Mouse (Mus musculus) lung, postnatal 14 days (tissue): ENCODE measurements around the gene Ckap4.
"Not testable (repeated sequence)": the region's sequence is repeated elsewhere in the genome, so short reads cannot be mapped to it uniquely, and the experiment has no call there.

Source experiments
- DNase-seq: peaks from one replicate; pipeline ENCODE4 v3.0.0; 2021

The Ckap4 gene

DNA sequence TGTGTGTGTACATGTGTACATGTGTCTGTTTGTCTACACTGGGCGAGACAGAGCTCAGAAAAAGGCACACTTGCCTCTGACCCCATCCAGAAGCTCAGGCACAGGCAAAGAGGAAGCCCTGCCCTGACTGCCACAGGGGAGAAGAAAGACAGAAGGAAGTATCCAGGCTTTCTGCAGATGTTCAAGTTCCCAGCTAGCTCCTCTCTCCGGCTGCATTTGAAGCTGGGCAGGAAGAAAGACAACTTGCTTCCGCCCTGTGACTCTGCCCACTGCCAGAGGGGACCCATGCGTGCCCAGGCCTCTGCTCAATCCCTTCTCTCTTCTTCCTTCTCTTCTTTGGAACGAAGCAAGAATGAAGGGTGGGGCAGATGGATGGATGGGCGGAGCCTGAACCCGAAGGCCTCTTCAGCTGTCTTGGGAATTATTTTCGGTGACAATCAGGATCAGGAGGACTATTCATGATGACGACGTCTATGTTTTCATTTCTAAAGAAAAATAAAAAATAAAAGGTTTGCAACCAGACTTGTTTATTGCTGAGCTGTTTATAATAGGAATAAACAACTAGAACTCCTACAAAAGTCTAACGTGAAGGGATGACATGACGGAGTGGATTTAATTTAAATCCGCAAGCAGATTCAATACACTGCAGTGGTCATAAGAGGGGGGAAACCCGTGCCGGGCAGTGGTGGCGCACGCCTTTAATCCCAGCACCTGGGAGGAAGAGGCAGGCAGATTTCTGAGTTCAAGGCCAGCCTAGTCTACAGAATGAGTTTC lies 15.5 kb upstream of the Ckap4 start:
- no peak for DNase-seq

- no peak for DNase-seq
Observed at GRCm38 (mm10) chr10:84544841-84545610, 11.2 kb upstream of the Ckap4 start.

DNA sequence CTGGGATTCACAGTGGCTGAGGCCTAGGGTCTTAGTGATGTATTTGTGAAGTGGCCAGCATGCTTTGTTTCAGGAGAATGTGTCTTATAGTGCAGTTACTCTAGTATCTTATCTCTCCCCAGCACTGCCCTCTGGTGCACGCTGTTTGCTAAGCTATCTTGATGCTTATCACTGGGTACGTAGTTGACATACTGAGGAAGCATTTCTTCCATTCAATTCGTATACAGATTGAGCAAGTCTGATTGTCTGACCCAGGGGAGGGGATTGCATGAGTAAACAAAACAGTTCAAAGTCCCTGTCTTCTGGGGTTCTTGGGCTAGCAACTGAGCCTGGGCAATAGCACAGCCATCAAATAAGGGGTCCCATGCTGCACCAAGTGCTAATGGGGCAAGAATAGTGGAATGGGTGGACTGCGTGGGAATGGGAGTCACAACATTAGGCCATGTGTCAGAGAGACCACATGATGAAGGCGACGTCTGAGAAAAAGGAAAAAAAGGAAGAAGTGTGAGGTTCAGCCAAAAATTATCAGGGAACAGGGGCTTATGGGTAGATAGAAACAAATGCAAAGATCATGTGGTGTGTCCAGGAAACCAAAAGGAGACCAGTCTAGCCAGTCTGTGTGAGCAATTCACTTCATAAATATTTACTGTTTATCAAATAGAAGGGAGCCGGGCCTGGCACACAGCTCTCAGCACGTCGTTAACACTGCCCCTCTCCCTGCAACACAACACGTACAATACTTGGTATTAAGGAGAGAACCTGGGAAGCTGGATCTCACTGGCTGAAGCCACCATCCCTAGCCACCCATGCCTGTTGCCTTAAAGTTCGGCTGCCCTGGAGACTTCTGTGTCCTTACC lies 9.2 kb upstream of the Ckap4 start:
- DNase-seq = peak; percentile 29

DNA sequence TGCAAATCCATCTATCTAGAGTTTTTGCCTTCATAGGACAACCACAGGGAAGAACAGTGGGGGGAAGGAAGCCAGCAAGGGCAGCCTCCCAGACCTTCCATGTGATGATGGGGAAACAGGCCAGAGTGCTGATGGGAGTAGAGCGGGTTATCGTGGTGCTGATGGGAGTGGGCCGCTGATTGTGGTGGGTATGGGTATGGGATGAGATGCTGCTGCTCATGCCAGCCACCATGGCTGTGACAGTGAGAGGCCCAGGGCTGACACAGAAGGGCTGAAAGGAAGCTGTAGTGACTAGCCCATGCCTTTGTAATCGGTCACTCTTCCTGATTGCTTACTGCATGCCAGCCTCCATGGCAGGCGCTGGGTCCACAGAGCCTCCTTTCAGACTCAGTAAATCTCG lies 5.8 kb upstream of the Ckap4 start:
- DNase-seq = no peak

DNA sequence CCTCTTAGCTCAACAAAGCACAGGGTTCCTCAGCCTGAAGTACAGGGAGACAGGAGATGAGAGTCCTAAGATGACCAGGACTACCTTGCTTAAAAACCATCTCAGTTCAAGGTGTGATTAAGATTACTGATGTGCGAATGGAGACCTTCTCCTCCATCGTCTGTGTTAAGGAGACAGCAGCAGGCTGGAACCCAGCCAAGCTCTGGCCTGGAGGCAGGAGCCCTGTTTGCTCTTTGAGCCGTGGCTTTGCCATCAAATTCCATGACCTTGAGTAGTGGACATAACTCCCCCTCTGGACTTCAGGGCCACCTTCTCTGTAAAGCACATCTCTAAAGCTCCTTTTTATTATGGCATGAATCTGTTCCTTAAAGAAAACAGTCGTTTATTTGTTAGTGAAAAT lies 2.0 kb upstream of the Ckap4 start:
- DNase-seq = no peak

- DNase-seq = no peak
Observed at GRCm38 (mm10) chr10:84535458-84535857, 1.6 kb upstream of the Ckap4 start.

DNA sequence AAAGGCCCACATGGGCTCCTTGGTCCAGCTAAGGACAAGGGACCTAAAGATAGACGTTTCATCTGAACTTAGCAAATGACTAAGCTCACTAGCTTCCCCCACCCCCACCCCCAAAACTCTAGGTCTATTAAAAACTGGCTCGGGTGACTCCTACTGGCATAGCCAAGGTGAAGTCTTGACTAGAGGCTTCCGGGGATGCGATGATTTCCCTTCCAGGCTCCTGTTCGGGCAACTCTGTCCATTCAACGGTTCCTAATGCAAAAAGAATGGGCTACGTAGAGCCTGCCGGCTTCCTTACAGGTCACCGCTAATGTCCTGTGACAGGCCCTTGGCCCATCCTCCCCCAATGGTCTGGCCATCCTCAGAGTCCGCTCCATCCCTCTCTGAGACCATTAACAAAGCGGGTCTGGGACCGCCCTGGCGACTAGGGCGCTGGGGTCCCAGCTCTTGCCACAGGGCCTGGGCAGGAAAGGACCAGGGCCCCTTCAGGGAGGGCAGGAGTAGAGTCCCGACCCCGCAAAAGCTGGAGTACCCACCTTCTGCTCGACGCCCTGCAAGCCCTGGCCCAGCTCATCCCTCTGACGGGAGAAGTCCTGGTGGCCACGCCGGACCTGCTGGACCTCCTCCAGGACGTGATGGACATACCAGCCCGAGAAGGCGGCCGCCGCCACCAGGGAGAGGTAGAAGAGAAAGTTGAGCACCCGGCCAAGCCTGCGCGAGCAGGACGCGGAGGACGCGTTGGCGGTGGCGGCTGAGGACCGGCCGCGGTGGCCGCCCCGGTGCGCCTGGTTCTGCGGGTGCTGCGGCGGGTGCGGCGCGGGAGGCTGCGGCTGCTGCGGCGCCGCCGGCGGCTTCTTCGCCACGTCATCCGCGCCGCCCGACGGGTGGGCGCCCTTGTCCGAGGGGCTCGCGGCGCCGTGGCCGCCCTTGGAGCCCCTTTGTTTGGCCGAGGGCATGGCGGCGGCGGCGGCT lies 665 bp downstream of the Ckap4 start:
- peak; percentile 51 for DNase-seq

- peak; percentile 57 for DNase-seq
Observed at GRCm38 (mm10) chr10:84532191-84532889, 1.5 kb downstream of the Ckap4 start.

GRCm38 (mm10) chr10:84531576-84531975 lies 2.3 kb downstream of the Ckap4 start:
- no peak for DNase-seq

DNA sequence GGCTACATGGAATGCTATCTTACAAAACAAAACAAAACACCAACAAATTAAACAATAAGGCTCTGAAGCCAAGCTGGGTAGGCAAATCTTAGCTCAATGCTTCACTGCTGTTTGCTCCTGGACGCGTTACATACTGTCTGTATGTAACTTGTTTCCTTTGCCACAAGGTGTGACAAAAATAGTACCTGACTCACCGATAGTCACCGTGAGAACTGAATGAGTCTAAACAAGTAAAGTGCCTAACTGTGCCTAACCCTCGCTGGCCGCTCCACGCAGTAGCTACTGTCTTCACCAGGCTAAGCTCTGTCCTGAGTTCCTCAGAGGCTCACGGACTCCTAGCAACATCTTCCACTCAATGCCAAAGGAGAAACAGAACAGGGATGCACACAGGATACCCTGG lies 3.5 kb downstream of the Ckap4 start:
- DNase-seq = no peak

DNA sequence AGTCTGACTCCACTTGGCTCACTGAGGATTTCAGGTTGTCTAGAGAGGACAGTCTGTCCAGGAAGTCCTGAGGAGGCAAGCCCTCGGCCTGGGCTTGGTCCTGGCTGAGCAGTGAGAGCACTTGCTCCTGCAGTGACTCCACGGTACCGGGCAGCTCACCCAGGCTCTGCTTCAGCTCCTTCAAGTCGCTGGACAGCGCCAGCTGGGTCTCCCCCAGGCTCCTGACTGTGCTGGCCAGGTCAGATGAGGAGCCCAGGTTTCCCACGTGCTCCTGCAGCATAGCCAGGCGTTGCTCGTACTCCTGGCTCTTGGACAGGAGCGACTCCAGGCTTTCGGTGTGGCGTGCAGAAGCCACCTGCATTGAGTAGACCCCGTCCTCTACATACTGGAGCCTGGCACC lies 6.2 kb downstream of the Ckap4 start:
- DNase-seq = no peak

GRCm38 (mm10) chr10:84527070-84527469 lies 6.8 kb downstream of the Ckap4 start:
- DNase-seq = no peak

DNA sequence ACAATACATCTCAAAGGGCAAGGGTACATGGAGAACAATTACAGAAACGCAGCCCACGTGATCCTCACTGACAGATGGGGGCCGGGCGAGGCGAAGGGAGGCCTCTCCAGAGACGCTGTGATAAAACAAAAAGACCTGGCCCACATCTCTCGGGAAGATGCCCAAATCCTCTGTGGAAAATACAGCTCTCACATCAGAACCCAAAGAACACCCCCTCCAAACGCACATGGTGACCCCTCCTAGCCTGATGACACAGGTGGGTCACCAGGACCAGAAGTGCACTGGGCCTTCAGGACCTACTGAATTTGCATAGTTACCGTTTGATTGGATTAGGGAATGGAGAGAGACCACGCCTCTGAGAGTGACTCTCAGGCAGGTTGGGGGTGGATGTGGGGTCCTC lies 7.4 kb downstream of the Ckap4 start:
- DNase-seq = no peak

- no peak for DNase-seq
Observed at GRCm38 (mm10) chr10:84523682-84524081, 10.2 kb downstream of the Ckap4 start.

DNA sequence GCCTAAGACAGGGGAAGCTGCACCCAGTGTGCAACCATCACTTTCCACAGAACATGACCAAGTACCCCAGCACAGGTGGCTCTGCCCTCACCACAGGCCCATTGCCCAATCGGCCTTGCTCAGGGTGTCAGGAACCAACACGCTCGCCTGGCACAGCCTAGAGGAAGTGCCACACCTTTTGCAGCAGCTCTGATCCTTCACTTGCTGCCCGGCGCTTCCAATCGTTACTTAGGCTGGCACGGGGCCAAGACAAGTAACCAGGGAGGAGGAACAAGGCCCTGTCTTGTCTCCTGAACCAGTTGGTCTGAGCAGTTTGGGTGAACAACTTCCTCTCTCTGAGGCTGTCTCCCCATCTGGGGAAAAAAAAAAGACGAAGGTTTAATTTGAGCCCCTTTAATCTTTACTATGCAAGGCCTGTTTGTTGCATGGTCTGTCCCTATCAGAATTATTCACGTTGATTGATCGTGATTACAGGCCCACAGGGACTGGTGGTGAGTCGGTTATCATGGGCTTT lies 17.4 kb downstream of the Ckap4 start:
- DNase-seq = peak; percentile 41

GRCm38 (mm10) chr10:84515980-84516379 lies 17.9 kb downstream of the Ckap4 start:
- not testable (repeated sequence) for DNase-seq

- peak; percentile 88 for DNase-seq
Observed at GRCm38 (mm10) chr10:84515512-84515950, 18.3 kb downstream of the Ckap4 start.

DNA sequence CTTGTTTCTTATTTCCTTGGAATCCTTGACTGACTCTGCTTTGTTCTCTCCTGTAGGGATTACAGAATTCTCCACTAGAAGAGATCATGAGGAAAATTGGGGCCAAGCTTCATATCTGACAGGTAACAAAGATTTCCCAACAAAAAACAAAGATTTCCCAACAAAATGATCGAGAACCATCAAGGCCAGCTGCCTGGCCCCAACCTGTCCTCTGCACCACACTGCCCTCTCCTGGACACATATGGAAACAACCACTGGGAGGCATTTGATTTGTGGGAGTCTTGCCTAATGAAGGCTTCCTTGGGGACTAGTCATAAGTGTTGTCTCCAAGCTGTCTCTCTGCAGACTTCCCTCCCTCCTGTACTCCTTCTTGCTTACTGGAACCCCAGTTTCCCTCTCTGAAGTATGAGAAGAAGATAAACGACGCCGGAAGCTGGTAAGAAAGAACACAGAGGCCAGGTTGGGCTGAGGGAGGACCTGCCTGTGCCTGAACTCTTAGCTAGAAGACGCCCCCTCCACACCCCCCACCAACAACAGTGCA lies 19.8 kb downstream of the Ckap4 start:
- peak; percentile 85 for DNase-seq

DNA sequence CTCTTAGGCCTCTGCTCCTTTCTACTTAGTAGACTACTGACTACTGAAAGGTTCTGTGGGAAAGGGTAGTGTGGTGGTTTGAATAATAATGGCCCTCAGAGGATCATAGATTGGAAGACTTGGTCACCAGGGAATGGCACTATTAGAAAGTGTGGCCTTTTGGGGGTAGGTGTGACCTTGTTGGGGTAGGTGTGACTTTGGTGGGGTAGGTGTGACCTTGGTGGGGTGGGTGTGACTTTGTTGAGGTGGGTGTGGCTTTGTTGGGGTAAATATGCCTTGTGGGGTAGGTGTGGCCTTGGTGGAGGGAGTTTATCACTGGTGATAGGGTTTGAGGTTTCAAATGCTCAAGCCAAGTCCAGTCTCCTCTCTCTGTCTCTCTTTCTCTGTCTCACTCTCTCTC lies 21.1 kb downstream of the Ckap4 start:
- no peak for DNase-seq

DNA sequence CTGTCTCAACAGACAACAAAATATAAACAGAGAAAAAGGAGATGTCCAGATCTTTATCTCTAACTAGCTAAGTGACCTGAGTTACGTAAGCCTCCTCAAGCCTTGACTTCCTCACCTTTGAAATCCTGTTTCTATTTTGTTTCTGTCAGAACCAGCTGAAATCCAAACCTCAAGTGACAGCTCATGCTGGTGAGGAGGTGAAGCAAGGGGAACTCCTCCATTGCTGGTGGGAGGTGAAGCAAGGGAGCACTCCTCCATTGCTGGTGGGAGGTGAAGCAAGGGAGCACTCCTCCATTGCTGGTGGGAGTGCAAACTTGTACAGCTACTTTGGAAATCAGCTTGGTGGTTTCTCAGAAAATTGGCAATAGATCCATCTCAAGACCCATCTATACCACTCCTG lies 25.3 kb downstream of the Ckap4 start:
- DNase-seq = no peak

DNA sequence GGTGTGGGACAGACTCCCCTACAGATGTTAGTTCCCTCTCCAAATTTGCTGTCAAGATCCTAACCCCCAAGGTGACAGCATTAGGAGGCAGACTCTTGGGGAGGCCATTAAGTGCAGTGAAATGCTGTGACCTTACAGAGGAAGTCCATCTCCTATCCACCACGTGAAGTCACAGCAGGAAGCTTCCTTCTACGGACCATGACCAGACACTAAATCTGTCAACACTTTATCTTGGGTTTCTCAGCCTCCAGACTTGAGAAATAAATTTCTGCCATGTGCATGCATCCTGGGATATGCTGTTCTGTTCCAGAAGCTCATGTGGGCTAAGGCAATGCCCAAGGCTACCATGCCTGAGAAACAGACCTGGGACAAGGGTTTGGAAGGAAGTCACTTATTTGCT lies 35.0 kb downstream of the Ckap4 start:
- no peak for DNase-seq
